Mouse (Mus musculus): ENCODE data around the gene Olfr159.

- TF ChIP-seq CTCF (IDR thresholded peaks at IDR 0.05; ENCODE audit: control insufficient read depth, insufficient read depth, insufficient read length) (no peak), MAX (IDR thresholded peaks at IDR 0.05) (no peak), USF1 (IDR thresholded peaks at IDR 0.05; ENCODE audit: low read depth) (no peak), CEBPB (IDR thresholded peaks at IDR 0.05; ENCODE audit: low read depth) (no peak), MYOD1 (IDR thresholded peaks at IDR 0.05; ENCODE audit: control insufficient read depth, insufficient read length, low read depth) (no peak)
Observed at GRCm38 (mm10) chr4:43795296-43795695, 24.5 kb upstream of the Olfr159 start.

Data from C2C12 (cell line).